Mouse (Mus musculus): ENCODE measurements at regions not wholly inside any gene's neighbourhood (a gene's known extent, or its start where the extent isn't known, plus 50 kb on each side); places are given as distances from the start of the nearest gene placed in this dataset.

DNA sequence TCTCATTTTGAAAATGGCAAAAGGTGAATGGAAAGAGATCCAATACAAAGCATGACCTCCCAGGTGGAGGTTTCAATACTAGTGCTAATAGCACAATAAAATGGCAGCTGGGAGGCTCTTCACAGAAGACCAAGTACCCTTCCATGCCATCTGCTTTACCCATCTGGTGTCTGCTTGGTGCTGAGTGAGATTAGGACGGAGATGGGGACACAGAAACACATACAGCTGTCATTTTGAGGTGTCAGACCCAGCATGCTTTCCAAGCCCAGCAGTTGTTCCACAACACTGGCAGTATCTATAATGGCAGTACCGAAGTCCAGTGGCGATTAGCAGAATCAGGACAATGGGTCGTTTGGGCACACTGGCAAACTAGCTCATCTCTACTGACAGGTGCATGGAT, 118.9 kb upstream of the 1700064H15Rik start:
- Histone ChIP-seq H3K4me1 (ENCODE audit: control insufficient read depth, insufficient read depth, low read length) (no peaks in the 10 kb centered on the region), H3K27me3 (replicated peaks; ENCODE audit: control insufficient read depth, insufficient read depth, low read length) (no peaks in the 10 kb centered on the region), H3K27ac (replicated peaks; ENCODE audit: low read depth, low read length) (no peak overlapping the region), H3K36me3 (ENCODE audit: control insufficient read depth, insufficient read depth, low read length) (no peaks in the 10 kb centered on the region), H3K9me3 (ENCODE audit: control insufficient read depth, low read length) (no peaks in the 10 kb centered on the region), H3K4me2 (ENCODE audit: low read depth, low read length) (no peak overlapping the region), H3K9ac (ENCODE audit: low read depth, low read length) (no peak overlapping the region), H3K4me3 (ENCODE audit: low read depth, low read length) (no peak overlapping the region)
- ATAC-seq (ENCODE audit: low read depth), result no peak
- DNase-seq (ENCODE audit: low spot score), result no peak
- WGBS, result 85% methylated on average over 4 of the region's 4 CpGs

DNA sequence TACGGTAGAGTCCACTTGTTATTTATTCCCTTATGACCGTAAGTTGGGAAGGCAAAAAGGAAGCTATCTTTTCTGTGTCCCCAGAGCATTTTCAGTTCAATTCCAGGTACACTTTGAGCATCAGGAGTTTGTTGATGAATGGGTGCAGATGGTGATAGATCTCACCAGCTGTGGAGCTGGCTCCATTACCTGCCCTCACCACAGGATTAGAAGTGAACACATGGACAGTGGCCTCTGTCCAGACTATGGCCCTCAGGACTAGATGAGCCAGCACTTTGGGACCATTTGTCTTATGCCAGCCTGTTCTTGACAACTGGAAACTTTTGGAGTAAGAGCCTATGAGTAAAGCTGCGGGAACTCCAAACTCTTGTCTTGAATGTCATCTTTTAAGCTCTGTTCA, 123.5 kb upstream of the 1700064H15Rik start:
- H3K4me3 ChIP-seq (ENCODE audit: low read depth, low read length), result no peak overlapping the region
- DNase-seq (ENCODE audit: low spot score) (no peak), ATAC-seq (ENCODE audit: low read depth) (no peak)
- H3K9ac ChIP-seq (ENCODE audit: low read depth, low read length), result no peak overlapping the region
- 91% methylated on average over 3 of the region's 3 CpGs for WGBS
- H3K36me3 ChIP-seq (ENCODE audit: control insufficient read depth, insufficient read depth, low read length), result no peaks in the 10 kb centered on the region
- H3K27me3 ChIP-seq (replicated peaks; ENCODE audit: control insufficient read depth, insufficient read depth, low read length), result no peaks in the 10 kb centered on the region
- H3K4me2 ChIP-seq (ENCODE audit: low read depth, low read length), result no peak overlapping the region
- no peaks in the 10 kb centered on the region for H3K9me3 ChIP-seq (ENCODE audit: control insufficient read depth, low read length)
- H3K27ac ChIP-seq (replicated peaks; ENCODE audit: low read depth, low read length), result no peak overlapping the region
- H3K4me1 ChIP-seq (ENCODE audit: control insufficient read depth, insufficient read depth, low read length), result no peaks in the 10 kb centered on the region

DNA sequence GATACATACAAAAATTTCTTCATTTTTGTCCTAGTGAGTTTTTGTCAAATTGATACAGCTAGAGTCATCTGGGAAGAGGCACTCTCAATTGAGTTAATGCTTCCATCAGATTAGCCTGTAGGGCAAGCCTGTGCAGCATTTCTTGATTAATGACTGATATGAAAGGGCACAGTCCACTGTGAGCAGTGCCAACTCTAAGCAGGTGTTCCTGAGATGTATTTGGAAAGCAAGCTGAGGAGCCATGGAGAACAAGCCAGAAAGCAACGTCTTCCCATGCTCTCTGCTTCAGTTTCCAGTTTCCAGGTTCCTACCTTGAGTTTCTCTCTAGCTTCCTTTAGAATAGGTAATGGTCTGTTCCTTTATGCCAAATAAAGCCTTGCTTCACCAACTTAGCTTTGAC, 125.5 kb upstream of the 1700064H15Rik start:
- H3K4me3 ChIP-seq (ENCODE audit: low read depth, low read length), result no peak overlapping the region
- WGBS, result 88% methylated on average over 1 of the region's 1 CpGs
- ATAC-seq (ENCODE audit: low read depth) (no peak), DNase-seq (ENCODE audit: low spot score) (no peak)
- H3K27me3 ChIP-seq (replicated peaks; ENCODE audit: control insufficient read depth, insufficient read depth, low read length), result no peaks in the 10 kb centered on the region
- H3K9me3 ChIP-seq (ENCODE audit: control insufficient read depth, low read length), result no peaks in the 10 kb centered on the region
- H3K27ac ChIP-seq (replicated peaks; ENCODE audit: low read depth, low read length), result no peak overlapping the region
- H3K36me3 ChIP-seq (ENCODE audit: control insufficient read depth, insufficient read depth, low read length), result no peaks in the 10 kb centered on the region
- no peaks in the 10 kb centered on the region for H3K4me1 ChIP-seq (ENCODE audit: control insufficient read depth, insufficient read depth, low read length)
- H3K9ac ChIP-seq (ENCODE audit: low read depth, low read length), result no peak overlapping the region
- H3K4me2 ChIP-seq (ENCODE audit: low read depth, low read length), result no peak overlapping the region

DNA sequence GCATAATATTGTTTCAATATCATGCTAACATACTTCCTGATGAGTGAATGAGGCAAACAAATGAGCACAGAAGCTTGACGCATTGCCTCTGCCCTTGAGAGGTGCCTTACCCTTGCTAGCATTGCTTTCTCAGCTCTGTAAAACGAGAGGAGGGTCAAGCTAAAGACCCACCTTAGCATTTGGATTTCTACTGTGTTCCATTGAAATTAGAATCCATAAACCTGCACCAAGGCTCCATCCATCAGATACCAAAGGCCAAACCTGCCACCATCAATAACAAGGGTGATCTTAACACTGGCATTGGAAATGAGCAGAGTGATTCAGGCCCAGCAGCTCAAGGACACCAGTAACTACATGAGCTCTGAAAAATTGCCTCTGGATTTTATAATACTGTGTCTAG, 126.2 kb upstream of the 1700064H15Rik start:
- Histone ChIP-seq H3K4me1 (ENCODE audit: control insufficient read depth, insufficient read depth, low read length) (no peaks in the 10 kb centered on the region), H3K36me3 (ENCODE audit: control insufficient read depth, insufficient read depth, low read length) (no peaks in the 10 kb centered on the region), H3K27me3 (replicated peaks; ENCODE audit: control insufficient read depth, insufficient read depth, low read length) (no peaks in the 10 kb centered on the region), H3K4me3 (ENCODE audit: low read depth, low read length) (no peak overlapping the region), H3K9ac (ENCODE audit: low read depth, low read length) (no peak overlapping the region), H3K9me3 (ENCODE audit: control insufficient read depth, low read length) (no peaks in the 10 kb centered on the region), H3K4me2 (ENCODE audit: low read depth, low read length) (no peak overlapping the region), H3K27ac (replicated peaks; ENCODE audit: low read depth, low read length) (no peak overlapping the region)
- 74% methylated on average over 2 of the region's 2 CpGs for WGBS
- no peak for DNase-seq (ENCODE audit: low spot score)
- no peak for ATAC-seq (ENCODE audit: low read depth)

DNA sequence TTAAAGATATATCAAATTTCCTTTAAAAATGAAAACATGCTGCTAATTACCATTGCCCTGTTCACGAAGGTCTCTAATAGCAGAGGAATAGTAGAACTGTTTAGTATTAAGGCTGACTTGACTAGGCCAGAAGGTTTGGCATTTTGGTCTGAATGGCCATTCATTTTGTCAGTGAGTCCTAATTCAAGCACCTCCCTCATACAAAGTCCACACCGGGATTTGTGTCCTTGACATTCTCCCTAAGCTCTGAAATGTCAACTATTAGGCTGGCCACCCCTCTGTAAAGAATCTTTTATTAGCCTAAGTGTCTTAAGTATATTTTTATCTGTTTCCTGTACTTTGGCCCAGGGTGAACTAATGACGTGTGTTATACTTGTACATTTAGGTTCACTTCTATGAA, 126.7 kb upstream of the 1700064H15Rik start:
- no peak overlapping the region for H3K4me2 ChIP-seq (ENCODE audit: low read depth, low read length)
- H3K9ac ChIP-seq (ENCODE audit: low read depth, low read length), result no peak overlapping the region
- H3K27me3 ChIP-seq (replicated peaks; ENCODE audit: control insufficient read depth, insufficient read depth, low read length), result no peaks in the 10 kb centered on the region
- 69% methylated on average over 3 of the region's 3 CpGs for WGBS
- no peak for ATAC-seq (ENCODE audit: low read depth)
- DNase-seq (ENCODE audit: low spot score), result no peak
- no peak overlapping the region for H3K4me3 ChIP-seq (ENCODE audit: low read depth, low read length)
- H3K4me1 ChIP-seq (ENCODE audit: control insufficient read depth, insufficient read depth, low read length), result no peaks in the 10 kb centered on the region
- H3K9me3 ChIP-seq (ENCODE audit: control insufficient read depth, low read length), result no peaks in the 10 kb centered on the region
- no peaks in the 10 kb centered on the region for H3K36me3 ChIP-seq (ENCODE audit: control insufficient read depth, insufficient read depth, low read length)
- no peak overlapping the region for H3K27ac ChIP-seq (replicated peaks; ENCODE audit: low read depth, low read length)

GRCm38 (mm10) chr3:19798543-19799106, 158.2 kb upstream of the Cp start:
- Histone ChIP-seq H3K4me2 (ENCODE audit: low read depth, low read length) (no peak overlapping the region), H3K27ac (replicated peaks; ENCODE audit: low read depth, low read length) (no peak overlapping the region), H3K36me3 (ENCODE audit: control insufficient read depth, insufficient read depth, low read length) (no peaks in the 10 kb centered on the region), H3K9me3 (ENCODE audit: control insufficient read depth, low read length) (no peaks in the 10 kb centered on the region), H3K4me3 (ENCODE audit: low read depth, low read length) (no peak overlapping the region), H3K4me1 (ENCODE audit: control insufficient read depth, insufficient read depth, low read length) (no peaks in the 10 kb centered on the region), H3K9ac (ENCODE audit: low read depth, low read length) (no peak overlapping the region), H3K27me3 (replicated peaks; ENCODE audit: control insufficient read depth, insufficient read depth, low read length) (no peaks in the 10 kb centered on the region)
- DNase-seq (ENCODE audit: low spot score), result peak; percentile 75
- peak; percentile 91 for ATAC-seq (ENCODE audit: low read depth)
- WGBS, result 46% methylated on average over 1 of the region's 1 CpGs

DNA sequence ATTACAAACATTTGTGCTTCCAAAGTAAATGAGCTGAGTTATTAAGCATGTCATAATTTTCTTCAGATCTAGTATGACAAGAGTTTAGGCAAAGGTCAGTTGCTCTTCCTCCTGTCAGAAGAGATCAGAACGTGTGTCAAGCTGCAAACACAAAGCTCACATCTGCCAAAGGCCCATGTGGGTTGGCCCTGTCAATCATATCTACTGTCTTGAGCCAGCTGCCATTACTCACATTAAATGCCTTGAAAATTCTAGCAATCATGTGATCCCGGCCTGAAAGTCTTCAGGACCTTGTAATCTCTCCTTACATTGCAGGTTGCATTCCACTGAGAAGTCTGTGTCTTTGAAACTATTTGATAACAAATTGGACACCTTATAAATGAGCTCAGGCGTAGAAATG, 146.8 kb upstream of the Cp start:
- Histone ChIP-seq H3K9ac (ENCODE audit: low read depth, low read length) (no peak overlapping the region), H3K4me3 (ENCODE audit: low read depth, low read length) (no peak overlapping the region), H3K36me3 (ENCODE audit: control insufficient read depth, insufficient read depth, low read length) (no peaks in the 10 kb centered on the region), H3K4me2 (ENCODE audit: low read depth, low read length) (no peak overlapping the region), H3K9me3 (ENCODE audit: control insufficient read depth, low read length) (no peaks in the 10 kb centered on the region), H3K27me3 (replicated peaks; ENCODE audit: control insufficient read depth, insufficient read depth, low read length) (no peaks in the 10 kb centered on the region), H3K27ac (replicated peaks; ENCODE audit: low read depth, low read length) (no peak overlapping the region), H3K4me1 (ENCODE audit: control insufficient read depth, insufficient read depth, low read length) (no peaks in the 10 kb centered on the region)
- WGBS, result 44% methylated on average over 3 of the region's 3 CpGs
- no peak for DNase-seq (ENCODE audit: low spot score)
- ATAC-seq (ENCODE audit: low read depth), result no peak

DNA sequence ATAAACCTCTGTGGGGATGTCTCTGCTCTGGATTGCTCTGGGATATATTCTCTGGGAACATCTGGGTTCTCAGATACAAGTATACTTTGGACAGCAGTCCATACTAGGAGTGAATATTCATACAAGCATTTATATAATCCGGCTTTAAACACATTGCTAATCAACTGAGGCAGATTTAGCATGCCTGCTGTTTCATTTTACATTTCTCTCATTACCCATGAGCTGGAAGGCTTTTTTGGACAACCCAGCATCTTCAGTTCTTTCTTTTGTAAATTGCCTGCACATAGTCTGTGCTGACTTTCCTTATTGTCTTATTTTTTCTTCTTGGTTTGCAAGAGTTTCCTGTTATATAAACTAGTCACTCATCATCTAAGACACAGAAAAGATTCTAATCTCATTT, 131.9 kb upstream of the Cp start:
- 87% methylated on average over 1 of the region's 1 CpGs for WGBS

GRCm38 (mm10) chr3:19828518-19829246, 128.2 kb upstream of the Cp start:
- ATAC-seq (ENCODE audit: low read depth) (no peak), DNase-seq (ENCODE audit: low spot score) (no peak)
- Histone ChIP-seq H3K36me3 (ENCODE audit: control insufficient read depth, insufficient read depth, low read length) (no peaks in the 10 kb centered on the region), H3K4me1 (ENCODE audit: control insufficient read depth, insufficient read depth, low read length) (no peaks in the 10 kb centered on the region), H3K27me3 (replicated peaks; ENCODE audit: control insufficient read depth, insufficient read depth, low read length) (no peaks in the 10 kb centered on the region), H3K27ac (replicated peaks; ENCODE audit: low read depth, low read length) (no peak overlapping the region), H3K9me3 (ENCODE audit: control insufficient read depth, low read length) (no peaks in the 10 kb centered on the region), H3K4me2 (ENCODE audit: low read depth, low read length) (no peak overlapping the region), H3K4me3 (ENCODE audit: low read depth, low read length) (no peak overlapping the region), H3K9ac (ENCODE audit: low read depth, low read length) (no peak overlapping the region)
- 86% methylated on average over 5 of the region's 5 CpGs for WGBS

More for the DNA sequence above, 131.9 kb upstream of the Cp start:
- no peak overlapping the region for H3K27ac ChIP-seq (replicated peaks; ENCODE audit: low read depth, low read length)
- H3K9ac ChIP-seq (ENCODE audit: low read depth, low read length), result no peak overlapping the region
- H3K4me3 ChIP-seq (ENCODE audit: low read depth, low read length), result no peak overlapping the region
- DNase-seq (ENCODE audit: low spot score), result no peak
- H3K36me3 ChIP-seq (ENCODE audit: control insufficient read depth, insufficient read depth, low read length), result no peaks in the 10 kb centered on the region
- no peak overlapping the region for H3K4me2 ChIP-seq (ENCODE audit: low read depth, low read length)
- no peaks in the 10 kb centered on the region for H3K9me3 ChIP-seq (ENCODE audit: control insufficient read depth, low read length)
- H3K4me1 ChIP-seq (ENCODE audit: control insufficient read depth, insufficient read depth, low read length), result no peaks in the 10 kb centered on the region
- ATAC-seq (ENCODE audit: low read depth), result no peak
- H3K27me3 ChIP-seq (replicated peaks; ENCODE audit: control insufficient read depth, insufficient read depth, low read length), result no peaks in the 10 kb centered on the region
